Mouse (Mus musculus): ENCODE results near the gene Elavl4.

The Elavl4 gene

GRCm38 (mm10) chr4:110266804-110267575, 84.7 kb downstream of the Elavl4 start:
- no peak for DNase-seq (ENCODE audit: low read depth, low spot score)

GRCm38 (mm10) chr4:110264345-110264943, 87.3 kb downstream of the Elavl4 start:
- DNase-seq (ENCODE audit: low read depth, low spot score) = no peak

- no peak for DNase-seq (ENCODE audit: low read depth, low spot score)
Observed at GRCm38 (mm10) chr4:110257360-110257759, 94.3 kb downstream of the Elavl4 start.

GRCm38 (mm10) chr4:110255617-110256016, 96.1 kb downstream of the Elavl4 start:
- no peak for DNase-seq (ENCODE audit: low read depth, low spot score)

GRCm38 (mm10) chr4:110250055-110250454, 101.7 kb downstream of the Elavl4 start:
- DNase-seq (ENCODE audit: low read depth, low spot score) = no peak

- DNase-seq (ENCODE audit: low read depth, low spot score) = no peak
Observed at GRCm38 (mm10) chr4:110242879-110243278, 108.8 kb downstream of the Elavl4 start.

- DNase-seq (ENCODE audit: low read depth, low spot score) = no peak
Observed at GRCm38 (mm10) chr4:110234554-110234953, 117.2 kb downstream of the Elavl4 start.

- no peak for DNase-seq (ENCODE audit: low read depth, low spot score)
Observed at GRCm38 (mm10) chr4:110232327-110232726, 119.4 kb downstream of the Elavl4 start.

- no peak for DNase-seq (ENCODE audit: low read depth, low spot score)
Observed at GRCm38 (mm10) chr4:110231799-110232198, 119.9 kb downstream of the Elavl4 start.

- no peak for DNase-seq (ENCODE audit: low read depth, low spot score)
Observed at GRCm38 (mm10) chr4:110229652-110230051, 122.1 kb downstream of the Elavl4 start.

GRCm38 (mm10) chr4:110229238-110229637, 122.5 kb downstream of the Elavl4 start:
- no peak for DNase-seq (ENCODE audit: low read depth, low spot score)

GRCm38 (mm10) chr4:110227621-110228031, 124.1 kb downstream of the Elavl4 start:
- no peak for DNase-seq (ENCODE audit: low read depth, low spot score)

- DNase-seq (ENCODE audit: low read depth, low spot score) = no peak
Observed at GRCm38 (mm10) chr4:110225492-110225891, 126.2 kb downstream of the Elavl4 start.

GRCm38 (mm10) chr4:110218819-110219218, 132.9 kb downstream of the Elavl4 start:
- no peak for DNase-seq (ENCODE audit: low read depth, low spot score)

- no peak for DNase-seq (ENCODE audit: low read depth, low spot score)
Observed at GRCm38 (mm10) chr4:110217553-110217952, 134.2 kb downstream of the Elavl4 start.

- no peak for DNase-seq (ENCODE audit: low read depth, low spot score)
Observed at GRCm38 (mm10) chr4:110214543-110214942, 137.2 kb downstream of the Elavl4 start.

- no peak for DNase-seq (ENCODE audit: low read depth, low spot score)
Observed at GRCm38 (mm10) chr4:110213666-110214065, 138.0 kb downstream of the Elavl4 start.

GRCm38 (mm10) chr4:110210246-110210645, 141.5 kb downstream of the Elavl4 start:
- DNase-seq (ENCODE audit: low read depth, low spot score) = no peak

- DNase-seq (ENCODE audit: low read depth, low spot score) = no peak
Observed at GRCm38 (mm10) chr4:110209613-110210012, 142.1 kb downstream of the Elavl4 start.

GRCm38 (mm10) chr4:110201680-110202079, 150.0 kb downstream of the Elavl4 start:
- DNase-seq (ENCODE audit: low read depth, low spot score) = no peak

GRCm38 (mm10) chr4:110199897-110200296, 151.8 kb downstream of the Elavl4 start:
- DNase-seq (ENCODE audit: low read depth, low spot score) = no peak

GRCm38 (mm10) chr4:110198600-110198999, 153.1 kb downstream of the Elavl4 start:
- no peak for DNase-seq (ENCODE audit: low read depth, low spot score)

GRCm38 (mm10) chr4:110177263-110177662, 174.4 kb downstream of the Elavl4 start:
- no peak for DNase-seq (ENCODE audit: low read depth, low spot score)

Data from WW6 (cell line).